Mouse (Mus musculus) midbrain, embryonic 13.5 days (tissue): ENCODE measurements around the gene Fcrlb. TPM values are rescaled to one million over a fixed set of nuclear protein-coding genes. Genes with fewer than 3 reads are reported as not detected.
"Not testable (repeated sequence)": the region's sequence is repeated elsewhere in the genome, so short reads cannot be mapped to it uniquely, and the experiment has no call there.

ENCODE experiments used
- ATAC-seq: fragments of 200-750 bp; cut with Nextera tagmentation; 2 replicates; pipeline ENCODE4 v1.8.0; 2017; ENCODE audit warnings: mild to moderate bottlenecking, moderate TSS enrichment, moderate library complexity
- H3K27ac ChIP-seq: fragments of 300-500 bp; sonication (generic); 2 replicates; pipeline ENCODE4 v1.5.1; 2015; ENCODE audit warnings: inconsistent platforms, mild to moderate bottlenecking, moderate library complexity
- H3K27me3 ChIP-seq: fragments of 300-500 bp; sonication (generic); 2 replicates; pipeline ENCODE4 v1.6.1; 2015; ENCODE audit warnings: mild to moderate bottlenecking, inconsistent platforms
- H3K36me3 ChIP-seq: fragments of 300-500 bp; sonication (generic); 2 replicates; pipeline ENCODE4 v1.6.1; 2015; ENCODE audit warnings: mild to moderate bottlenecking, inconsistent platforms
- H3K4me1 ChIP-seq: fragments of 300-500 bp; sonication (generic); replicated peaks from 2 replicates; pipeline ENCODE4 v1.6.1; 2015; ENCODE audit warnings: inconsistent platforms
- H3K4me2 ChIP-seq: fragments of 300-500 bp; sonication (generic); replicated peaks from 2 replicates; pipeline ENCODE4 v1.6.1; 2015; ENCODE audit warnings: moderate library complexity, mild to moderate bottlenecking, inconsistent platforms
- H3K4me3 ChIP-seq: fragments of 300-500 bp; sonication (generic); replicated peaks from 2 replicates; pipeline ENCODE4 v1.5.1; 2015; ENCODE audit warnings: mild to moderate bottlenecking, inconsistent platforms
- H3K9ac ChIP-seq: fragments of 300-500 bp; sonication (generic); replicated peaks from 2 replicates; pipeline ENCODE4 v1.6.1; 2015; ENCODE audit warnings: mild to moderate bottlenecking, inconsistent platforms
- H3K9me3 ChIP-seq: fragments of 300-500 bp; sonication (generic); 2 replicates; pipeline ENCODE4 v1.6.1; 2016; ENCODE audit warnings: mild to moderate bottlenecking, inconsistent platforms
- WGBS: fragments of 180-500 bp; shearing (Covaris S2); methylation state at CpG from one replicate; pipeline ENCODE4 v1.1.7; 2015; 5-methylcytosine and 5-hydroxymethylcytosine counted together
- polyA plus RNA-seq: library from polyadenylated mRNA; unstranded; fragments of >200 nt; fragmentation: Nextera tagmentation; extraction: Ambion mirVana; gene quantifications from 2 replicates; pipeline ENCODE4 v1.2.1, GENCODE M21; 2015

Fcrlb gene
- polyA plus RNA-seq, result 0.16 and 0.26 TPM in 2 replicates

- H3K27me3 ChIP-seq, result peaks cover 20% of the 10 kb centered on the region
- WGBS, result 58% methylated on average over 5 of the region's 5 CpGs
Measured at GRCm38 (mm10) chr1:170912891-170913615, at the start of gene Fcrlb. Gene Fcrlb, minus strand, starts transcription at chr1:170912941.

GRCm38 (mm10) chr1:170962301-170962700, 49.6 kb upstream of the Fcrlb start:
- no peak overlapping the region for H3K4me3 ChIP-seq
- ATAC-seq, result no peak
- H3K36me3 ChIP-seq, result no peaks in the 10 kb centered on the region
- 82% methylated on average over 2 of the region's 2 CpGs for WGBS
- no peak overlapping the region for H3K27ac ChIP-seq
- H3K4me2 ChIP-seq, result no peak overlapping the region
- H3K27me3 ChIP-seq, result no peaks in the 10 kb centered on the region
- H3K4me1 ChIP-seq, result no peaks in the 10 kb centered on the region
- H3K9ac ChIP-seq, result no peak overlapping the region
- no peaks in the 10 kb centered on the region for H3K9me3 ChIP-seq

More at GRCm38 (mm10) chr1:170912891-170913615, at the start of gene Fcrlb:
- no peak within 1 kb of the TSS for H3K27ac ChIP-seq
- H3K9me3 ChIP-seq, result no peaks in the 10 kb centered on the region
- H3K4me3 ChIP-seq, result no peak within 1 kb of the TSS
- no peaks in the 10 kb centered on the region for H3K36me3 ChIP-seq
- peaks cover 7% of the 10 kb centered on the region for H3K4me1 ChIP-seq
- H3K9ac ChIP-seq, result no peak within 1 kb of the TSS
- no peak within 1 kb of the TSS for H3K4me2 ChIP-seq
- no peak for ATAC-seq

DNA sequence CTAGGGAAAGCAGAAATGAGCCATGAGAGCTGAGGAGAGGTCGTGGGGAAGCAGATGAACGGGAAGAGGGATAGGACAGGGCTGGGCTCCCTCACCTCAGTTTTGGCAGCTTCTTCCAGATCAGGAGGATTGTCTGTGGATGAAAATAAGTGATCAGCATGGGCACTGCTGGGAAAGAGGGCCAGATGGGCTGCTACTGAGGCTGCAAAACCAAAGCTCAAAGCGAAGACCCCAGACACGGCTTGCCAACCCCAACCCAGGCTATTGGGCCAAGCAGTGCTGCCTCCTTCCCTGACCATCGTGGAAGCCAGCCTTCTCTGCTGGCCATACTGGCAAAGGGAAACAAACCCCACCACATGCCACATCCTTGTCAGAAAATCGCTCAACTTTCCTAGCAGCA, 48.4 kb upstream of the Fcrlb start:
- H3K4me1 ChIP-seq, result no peaks in the 10 kb centered on the region
- H3K27ac ChIP-seq, result no peak overlapping the region
- H3K4me3 ChIP-seq, result no peak overlapping the region
- no peak for ATAC-seq
- no peaks in the 10 kb centered on the region for H3K27me3 ChIP-seq
- H3K9me3 ChIP-seq, result no peaks in the 10 kb centered on the region
- H3K36me3 ChIP-seq, result no peaks in the 10 kb centered on the region
- 83% methylated on average over 6 of the region's 6 CpGs for WGBS
- no peak overlapping the region for H3K4me2 ChIP-seq
- no peak overlapping the region for H3K9ac ChIP-seq

- Histone ChIP-seq H3K9me3 (no peaks in the 10 kb centered on the region), H3K9ac (no peak overlapping the region), H3K36me3 (no peaks in the 10 kb centered on the region), H3K4me1 (no peaks in the 10 kb centered on the region), H3K27ac (no peak overlapping the region), H3K27me3 (no peaks in the 10 kb centered on the region), H3K4me3 (no peak overlapping the region), H3K4me2 (no peak overlapping the region)
- 75% methylated on average over 2 of the region's 2 CpGs for WGBS
- no peak for ATAC-seq
Measured at GRCm38 (mm10) chr1:170959791-170960190, 47.0 kb upstream of the Fcrlb start.

DNA sequence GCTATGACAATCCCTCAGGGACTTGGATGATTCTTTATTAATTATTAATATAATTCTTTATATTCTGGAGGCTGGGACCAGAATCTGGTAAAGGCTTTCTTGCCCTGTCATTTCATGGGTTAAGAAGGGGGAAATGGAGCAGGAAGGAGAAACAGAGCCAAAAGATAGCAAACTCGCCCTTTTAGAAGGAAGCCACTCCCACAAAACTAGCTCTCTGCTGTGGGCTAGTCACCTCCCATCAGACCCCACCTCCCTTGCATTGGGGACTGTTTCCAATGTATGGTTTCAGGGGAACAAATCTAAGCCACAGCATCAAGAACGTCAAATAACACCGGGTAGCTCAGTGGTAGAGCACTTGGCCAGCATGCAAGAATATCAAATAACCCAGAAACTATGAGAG, 45.5 kb upstream of the Fcrlb start:
- ATAC-seq, result no peak
- Histone ChIP-seq H3K9ac (no peak overlapping the region), H3K27ac (no peak overlapping the region), H3K4me3 (no peak overlapping the region), H3K9me3 (no peaks in the 10 kb centered on the region), H3K27me3 (no peaks in the 10 kb centered on the region), H3K4me2 (no peak overlapping the region), H3K4me1 (no peaks in the 10 kb centered on the region), H3K36me3 (no peaks in the 10 kb centered on the region)
- 65% methylated on average over 3 of the region's 3 CpGs for WGBS

DNA sequence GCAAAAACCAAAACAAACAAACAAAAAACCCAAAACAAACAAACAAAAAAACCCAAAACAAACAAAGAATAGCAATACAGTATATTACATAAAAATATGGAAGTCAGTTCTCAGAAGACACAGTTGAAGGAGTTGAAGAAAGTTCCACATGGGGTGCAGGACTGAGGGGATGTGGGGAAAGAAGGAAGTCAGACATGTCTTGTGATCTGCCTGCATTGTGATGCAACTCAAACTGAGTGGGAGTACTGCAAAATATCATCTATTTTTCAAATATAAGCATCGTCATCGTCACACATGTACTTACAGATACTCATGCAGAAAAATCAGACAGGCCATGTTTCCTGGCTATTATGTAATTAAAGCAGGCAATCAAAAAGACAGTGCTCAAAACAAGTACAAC, 40.5 kb upstream of the Fcrlb start:
- no peak for ATAC-seq
- Histone ChIP-seq H3K9ac (no peak overlapping the region), H3K4me3 (no peak overlapping the region), H3K4me1 (no peaks in the 10 kb centered on the region), H3K9me3 (no peaks in the 10 kb centered on the region), H3K27ac (no peak overlapping the region), H3K36me3 (no peaks in the 10 kb centered on the region), H3K4me2 (no peak overlapping the region), H3K27me3 (no peaks in the 10 kb centered on the region)
- WGBS, result 94% methylated on average over 2 of the region's 2 CpGs

DNA sequence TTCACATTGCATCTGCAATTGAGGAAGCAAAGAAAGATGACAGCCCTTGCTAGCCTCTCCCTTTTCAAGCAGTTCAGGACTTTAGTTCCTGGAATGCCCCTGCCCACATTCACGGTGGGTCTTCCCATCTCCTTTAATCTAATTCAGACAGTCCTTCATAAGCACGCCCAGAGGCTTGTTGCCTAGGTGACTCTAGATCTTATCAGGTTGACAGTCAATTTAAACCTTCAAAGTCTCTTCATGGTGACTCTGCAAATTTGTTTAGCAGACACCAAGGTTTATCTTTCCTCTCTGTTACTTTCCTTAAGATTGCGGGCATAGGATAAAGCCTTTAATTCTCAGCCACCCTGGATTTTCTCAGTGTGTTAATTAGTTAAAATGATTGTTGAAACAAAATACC, 38.0 kb upstream of the Fcrlb start:
- no peak overlapping the region for H3K4me2 ChIP-seq
- peaks cover 5% of the 10 kb centered on the region; the same call in 1 of the 2 replicates for H3K9me3 ChIP-seq
- no peaks in the 10 kb centered on the region for H3K36me3 ChIP-seq
- no peak for ATAC-seq
- WGBS, result 60% methylated on average over 3 of the region's 3 CpGs
- H3K27me3 ChIP-seq, result no peaks in the 10 kb centered on the region
- H3K27ac ChIP-seq, result no peak overlapping the region
- H3K9ac ChIP-seq, result no peak overlapping the region
- H3K4me3 ChIP-seq, result no peak overlapping the region
- no peaks in the 10 kb centered on the region for H3K4me1 ChIP-seq

- not testable (repeated sequence) for H3K9ac ChIP-seq, H3K27me3 ChIP-seq, H3K4me2 ChIP-seq, H3K27ac ChIP-seq, H3K9me3 ChIP-seq, ATAC-seq, H3K4me3 ChIP-seq, H3K4me1 ChIP-seq, H3K36me3 ChIP-seq
- 94% methylated on average over 8 of the region's 9 CpGs for WGBS
Measured at GRCm38 (mm10) chr1:170944908-170945307, 32.2 kb upstream of the Fcrlb start.

- not testable (repeated sequence) for H3K9me3 ChIP-seq, ATAC-seq
- 97% methylated on average over 9 of the region's 9 CpGs for WGBS
Measured at GRCm38 (mm10) chr1:170944151-170944550, 31.4 kb upstream of the Fcrlb start.

DNA sequence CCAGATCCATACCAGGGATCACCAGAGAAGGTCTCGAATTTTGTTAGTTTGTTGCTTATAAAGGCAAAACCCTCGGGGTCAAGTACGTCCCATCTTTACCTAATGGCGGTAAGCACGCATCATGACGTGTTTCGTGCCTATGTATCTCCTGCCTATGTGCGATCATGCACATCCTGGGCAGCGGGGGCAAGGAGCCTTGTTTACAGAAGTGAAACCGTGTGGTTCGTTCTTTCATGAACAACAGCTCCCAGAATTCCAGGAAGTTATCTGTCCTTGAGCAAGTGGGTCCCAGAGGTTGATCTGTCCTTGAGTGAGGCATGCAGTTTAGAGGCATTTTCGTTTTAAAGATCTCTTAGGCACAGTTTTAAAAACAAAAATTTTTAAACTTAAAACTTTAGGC, 26.5 kb upstream of the Fcrlb start:
- Histone ChIP-seq H3K9ac (no peak overlapping the region), H3K27ac (no peak overlapping the region), H3K9me3 (0 out of 2 replicates have a peak, but pooled peaks cover 2% of the 10 kb centered on the region), H3K4me2 (no peak overlapping the region), H3K27me3 (no peaks in the 10 kb centered on the region), H3K4me1 (no peaks in the 10 kb centered on the region), H3K36me3 (no peaks in the 10 kb centered on the region), H3K4me3 (no peak overlapping the region)
- ATAC-seq, result no peak
- 92% methylated on average over 12 of the region's 12 CpGs for WGBS

More at GRCm38 (mm10) chr1:170944151-170944550, 31.4 kb upstream of the Fcrlb start:
- not testable (repeated sequence) for H3K4me1 ChIP-seq, H3K4me3 ChIP-seq, H3K9ac ChIP-seq, H3K27ac ChIP-seq, H3K4me2 ChIP-seq, H3K27me3 ChIP-seq, H3K36me3 ChIP-seq

- no peak overlapping the region for H3K4me2 ChIP-seq
- no peaks in the 10 kb centered on the region for H3K27me3 ChIP-seq
- H3K27ac ChIP-seq, result no peak overlapping the region
- no peak overlapping the region for H3K4me3 ChIP-seq
- no peaks in the 10 kb centered on the region for H3K4me1 ChIP-seq
- H3K9me3 ChIP-seq, result no peaks in the 10 kb centered on the region
- no peak overlapping the region for H3K9ac ChIP-seq
- H3K36me3 ChIP-seq, result no peaks in the 10 kb centered on the region
- 90% methylated on average over 2 of the region's 2 CpGs for WGBS
- no peak for ATAC-seq
Measured at GRCm38 (mm10) chr1:170934383-170934782, 21.6 kb upstream of the Fcrlb start.

- Histone ChIP-seq H3K27ac (no peak overlapping the region), H3K36me3 (no peaks in the 10 kb centered on the region), H3K4me3 (no peak overlapping the region), H3K27me3 (no peaks in the 10 kb centered on the region), H3K4me2 (no peak overlapping the region), H3K4me1 (no peaks in the 10 kb centered on the region), H3K9ac (no peak overlapping the region), H3K9me3 (no peaks in the 10 kb centered on the region)
- WGBS, result 95% methylated on average over 1 of the region's 1 CpGs
- ATAC-seq, result no peak
Measured at GRCm38 (mm10) chr1:170933940-170934339, 21.2 kb upstream of the Fcrlb start.

GRCm38 (mm10) chr1:170933386-170933920, 20.7 kb upstream of the Fcrlb start:
- Histone ChIP-seq H3K9ac (no peak overlapping the region), H3K27ac (no peak overlapping the region), H3K36me3 (no peaks in the 10 kb centered on the region), H3K27me3 (no peaks in the 10 kb centered on the region), H3K4me1 (no peaks in the 10 kb centered on the region), H3K4me3 (no peak overlapping the region), H3K4me2 (no peak overlapping the region), H3K9me3 (no peaks in the 10 kb centered on the region)
- WGBS, result 70% methylated on average over 6 of the region's 6 CpGs
- no peak for ATAC-seq
